Mouse (Mus musculus) erythroblast, embryonic 14.5 days (primary cell): ENCODE measurements around the gene Lats2.

ENCODE experiments used
- GATA1 ChIP-seq: IDR thresholded peaks from 2 replicates; pipeline ENCODE4 v1.6.1; 2012; ENCODE audit warnings: low read length, inconsistent platforms, mixed read lengths
- TAL1 ChIP-seq: IDR thresholded peaks from 3 replicates; pipeline ENCODE4 v1.6.1; 2012; ENCODE audit warnings: low read length, inconsistent platforms, mixed read lengths

DNA sequence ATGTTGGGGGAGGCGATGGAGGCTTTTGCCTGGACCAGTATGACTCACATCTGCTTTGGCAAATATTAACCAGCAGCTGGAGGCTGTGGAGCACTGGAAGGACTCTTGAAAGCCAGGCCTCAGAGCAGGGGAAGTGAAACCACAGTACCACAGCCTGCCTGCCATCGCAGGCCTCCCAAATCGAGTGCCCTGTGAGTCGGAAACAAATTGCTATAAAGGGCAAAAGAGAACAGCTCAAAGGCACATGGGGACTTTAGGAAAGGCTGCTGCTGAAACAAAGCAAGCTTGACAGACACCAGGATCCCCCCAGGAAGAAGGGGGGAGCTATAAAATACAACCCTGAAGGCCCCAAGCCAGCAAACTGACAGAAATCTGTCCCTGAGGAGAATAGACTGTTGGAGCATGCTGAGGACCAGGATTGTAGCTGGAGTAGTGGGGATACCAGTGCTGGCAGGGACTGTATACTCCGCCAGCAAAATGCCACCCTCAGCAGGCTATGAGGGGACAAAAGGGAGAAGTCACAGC lies 28.2 kb downstream of the Lats2 start:
- TF ChIP-seq GATA1 (no peak), TAL1 (no peak)
